Mouse (Mus musculus): ENCODE results near the gene Mael. TPM values are rescaled to one million over a fixed set of nuclear protein-coding genes. Genes with fewer than 3 reads are reported as not detected.

Gene Mael
- polyA plus RNA-seq (2015; fragmentation: Illumina TruSeq; extraction: RNeasy Lipid Tissue Mini Kit (QIAGEN cat#74804); ENCODE audit: insufficient read depth, low replicate concordance): not detected

DNA sequence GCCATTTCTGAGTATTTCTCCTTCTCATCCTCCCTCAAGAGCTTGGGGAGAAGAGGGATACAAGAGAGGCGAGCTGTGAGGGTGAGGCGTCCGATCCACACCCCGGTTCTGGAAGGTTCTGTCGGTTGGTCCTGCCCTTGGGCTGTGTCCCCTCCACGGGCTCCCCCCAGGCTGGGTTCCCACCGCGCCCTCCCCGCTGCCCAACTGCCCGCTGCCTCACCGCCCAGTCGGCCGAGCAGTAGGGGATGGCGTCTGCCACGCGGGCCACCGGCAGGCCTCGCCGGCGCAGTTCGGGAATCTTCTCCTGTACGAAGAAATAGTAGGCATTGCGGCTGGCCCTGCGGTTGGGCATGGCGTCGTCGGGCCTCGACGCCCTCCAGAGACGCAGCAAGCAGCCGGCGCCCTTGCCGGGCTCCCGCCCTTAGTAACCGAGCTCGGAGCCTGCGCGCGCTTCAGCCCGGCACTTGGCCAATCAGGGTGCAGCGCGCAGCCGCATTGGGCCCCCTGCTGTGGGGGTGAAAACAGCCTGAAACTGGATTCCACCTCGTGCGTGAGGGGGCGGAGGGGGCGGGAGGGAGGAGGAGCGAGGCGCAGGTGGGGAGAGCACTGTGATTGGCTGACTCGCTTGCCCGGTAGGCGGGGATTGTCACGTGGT is at the start of gene Mael:
TSS of gene Mael (minus strand) at position 433 of the 655 bp plus-strand sequence.

DNA sequence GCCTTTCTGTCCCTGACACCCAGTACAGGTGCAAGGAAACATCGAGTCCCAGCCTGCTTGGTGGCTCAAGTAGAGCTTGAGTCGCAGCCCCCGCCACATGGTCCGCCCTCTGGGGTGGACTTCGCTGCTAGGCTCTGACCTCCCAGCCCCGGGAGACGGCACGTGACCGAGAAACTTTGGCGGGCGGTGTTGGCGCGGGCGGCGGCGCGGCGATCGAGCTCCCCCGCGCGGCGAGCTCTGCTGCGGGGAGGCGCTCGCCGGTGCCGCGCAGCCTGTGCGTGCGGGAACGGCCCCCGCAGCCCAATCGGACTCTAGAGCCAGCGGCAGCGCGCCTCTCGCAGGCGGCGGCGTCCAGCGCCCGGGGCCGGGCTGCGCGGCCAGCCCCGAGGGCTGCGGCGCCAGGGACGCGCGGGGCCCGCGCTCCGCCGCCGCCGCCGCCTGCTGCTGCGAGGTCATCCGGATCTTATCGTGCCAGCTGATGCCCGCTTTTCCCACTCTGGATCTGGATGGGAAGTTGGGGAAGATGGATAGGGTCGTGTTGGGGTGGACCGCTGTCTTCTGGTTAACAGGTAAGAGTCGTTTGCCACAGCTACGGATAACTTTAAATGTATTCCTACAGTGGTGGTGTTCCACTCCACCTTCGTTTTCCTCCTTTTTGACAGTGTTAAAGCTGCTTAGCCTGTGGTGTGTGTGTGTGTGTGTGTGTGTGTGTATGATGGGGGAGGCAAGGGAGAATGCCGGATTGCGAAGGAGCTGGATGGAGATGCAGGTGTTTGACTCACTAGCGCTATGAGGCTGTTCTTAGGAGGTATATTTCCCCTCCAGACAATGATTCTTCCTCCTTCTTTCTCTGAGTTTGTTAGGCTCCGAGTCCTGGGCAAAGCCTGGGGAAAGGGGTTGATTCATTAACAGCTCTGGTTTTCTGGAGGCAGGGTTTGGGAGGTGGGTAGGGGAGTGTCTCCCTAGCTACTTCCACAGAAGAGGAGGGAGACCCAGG is 15.6 kb upstream of the Mael start, which contains the start of gene Ildr2:
TSS of gene Ildr2 (plus strand) at position 242 of the 997 bp plus-strand sequence.

Other genes starting within 250 kb of the Mael start
- gene Pou2f1, start 236.1 kb downstream of the Mael start, polyA plus RNA-seq (2015; fragmentation: Illumina TruSeq; extraction: RNeasy Lipid Tissue Mini Kit (QIAGEN cat#74804); ENCODE audit: insufficient read depth, low replicate concordance): 27.2 TPM
- 0.30 TPM for gene Dusp27, start 110.8 kb downstream of the Mael start, polyA plus RNA-seq (2015; fragmentation: Illumina TruSeq; extraction: RNeasy Lipid Tissue Mini Kit (QIAGEN cat#74804); ENCODE audit: insufficient read depth, low replicate concordance)
- not detected for gene Gpa33, start 108.5 kb downstream of the Mael start, polyA plus RNA-seq (2015; fragmentation: Illumina TruSeq; extraction: RNeasy Lipid Tissue Mini Kit (QIAGEN cat#74804); ENCODE audit: insufficient read depth, low replicate concordance)
- gene Ildr2, start 15.4 kb upstream of the Mael start, polyA plus RNA-seq (2015; fragmentation: Illumina TruSeq; extraction: RNeasy Lipid Tissue Mini Kit (QIAGEN cat#74804); ENCODE audit: insufficient read depth, low replicate concordance): 0.93 TPM
- 36.4 TPM for gene Tada1, start 140.3 kb upstream of the Mael start, polyA plus RNA-seq (2015; fragmentation: Illumina TruSeq; extraction: RNeasy Lipid Tissue Mini Kit (QIAGEN cat#74804); ENCODE audit: insufficient read depth, low replicate concordance)
- gene Pogk, start 171.1 kb upstream of the Mael start, polyA plus RNA-seq (2015; fragmentation: Illumina TruSeq; extraction: RNeasy Lipid Tissue Mini Kit (QIAGEN cat#74804); ENCODE audit: insufficient read depth, low replicate concordance): 11.4 TPM